Mouse (Mus musculus) brain, adult 10 weeks (tissue): ENCODE results near the gene Tnfrsf12a. TPM values are rescaled to one million over a fixed set of nuclear protein-coding genes. Genes with fewer than 3 reads are reported as not detected.

Experiments used
- polyA plus RNA-seq: library from polyadenylated mRNA; stranded (reverse); fragments of 350-450 nt; fragmentation: Illumina TruSeq; extraction: RNeasy Lipid Tissue Mini Kit (QIAGEN cat#74804); gene quantifications from one replicate; pipeline ENCODE4 v1.2.3, GENCODE M21; 2015; ENCODE audit warnings: low read depth, low replicate concordance

Tnfrsf12a gene
- 14.9 TPM for polyA plus RNA-seq

GRCm38 (mm10) chr17:23677236-23677679 is at the start of gene Tnfrsf12a:
TSS of gene Tnfrsf12a (minus strand) at chr17:23677468.

DNA sequence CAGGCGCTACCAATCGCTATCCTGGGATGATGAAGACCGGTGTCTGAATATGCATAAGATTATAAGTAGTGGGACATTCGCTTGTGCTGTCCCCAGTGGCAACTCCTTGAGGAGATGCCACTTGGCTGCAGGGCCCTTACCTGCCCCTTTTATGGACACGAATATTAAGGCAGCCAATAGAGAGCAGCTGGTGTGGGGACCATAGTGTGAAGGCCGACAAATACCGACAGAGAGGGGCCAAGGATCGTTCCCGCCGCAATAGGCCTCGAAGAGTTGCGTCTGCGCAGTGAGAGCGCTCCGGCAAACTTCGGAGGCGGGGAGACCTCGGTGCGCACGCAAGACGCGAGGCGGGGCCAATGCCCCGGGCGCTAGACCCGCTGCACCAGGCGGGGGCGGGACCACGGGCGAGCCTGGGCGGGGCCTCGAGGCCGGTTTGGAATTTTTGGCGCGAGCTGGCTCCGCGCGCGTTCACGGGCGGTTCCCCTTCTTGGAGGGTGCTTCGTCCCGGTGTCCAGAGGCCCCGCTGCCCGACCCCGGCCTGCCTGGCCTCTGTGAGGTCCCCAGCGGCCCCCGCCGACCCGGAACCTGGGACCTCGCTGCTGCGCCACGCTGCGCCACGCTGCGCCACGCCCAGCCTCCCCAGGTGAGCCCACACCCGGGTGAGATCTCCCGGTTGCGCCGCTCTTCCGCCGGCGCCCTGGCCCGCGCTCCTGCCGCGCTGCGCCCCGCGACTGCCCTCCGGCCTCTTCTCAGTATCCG is 48.9 kb upstream of the Tnfrsf12a start, which contains the start of gene Pkmyt1:
Gene Pkmyt1 (plus strand): TSS at position 338 of the 759 bp plus-strand sequence.

GRCm38 (mm10) chr17:23722376-23723125 is 45.3 kb upstream of the Tnfrsf12a start, which contains the start of gene 1520401A03Rik:
TSS of gene 1520401A03Rik (minus strand) at chr17:23722783.

GRCm38 (mm10) chr17:23683856-23684672 is 6.8 kb upstream of the Tnfrsf12a start, which contains the start of gene Cldn9:
TSS of gene Cldn9 (minus strand) at chr17:23684026.

DNA sequence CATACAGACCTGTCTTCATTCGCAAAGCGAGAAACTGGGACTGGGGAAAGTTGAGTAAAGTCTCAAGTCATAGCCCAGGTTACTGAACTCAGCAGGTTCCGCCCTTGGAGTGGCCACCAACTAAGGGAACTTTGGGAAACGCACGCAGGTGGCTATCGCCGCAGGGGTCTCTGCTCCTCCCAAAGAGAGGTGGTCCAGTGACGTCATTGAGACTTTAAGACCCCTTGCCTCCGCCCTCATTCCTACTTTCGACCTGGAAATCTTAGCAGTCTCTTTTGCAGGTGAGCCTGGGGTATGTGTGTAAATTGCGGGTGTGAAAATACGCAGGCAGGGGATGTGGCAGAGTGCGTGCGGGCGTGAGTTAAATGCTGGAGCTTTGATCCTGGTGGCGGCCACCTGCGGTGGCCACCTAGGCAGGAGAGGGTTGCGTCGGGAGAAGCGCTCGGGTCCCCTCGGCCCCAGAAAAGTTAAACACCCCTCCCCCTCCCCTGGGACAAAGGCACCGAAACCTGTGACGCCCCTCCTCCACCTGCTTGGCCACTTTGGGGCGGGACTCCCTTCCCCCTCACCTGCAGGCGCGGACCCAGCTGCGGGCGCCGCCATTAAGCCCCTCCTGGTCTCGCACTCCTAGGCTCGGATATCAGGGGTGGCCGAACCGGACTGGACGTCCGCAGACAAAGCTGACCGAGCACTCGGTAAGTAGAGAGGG is 2.0 kb upstream of the Tnfrsf12a start, which contains the start of gene Cldn6:
Gene Cldn6 (plus strand): TSS at position 123 of the 709 bp plus-strand sequence.

DNA sequence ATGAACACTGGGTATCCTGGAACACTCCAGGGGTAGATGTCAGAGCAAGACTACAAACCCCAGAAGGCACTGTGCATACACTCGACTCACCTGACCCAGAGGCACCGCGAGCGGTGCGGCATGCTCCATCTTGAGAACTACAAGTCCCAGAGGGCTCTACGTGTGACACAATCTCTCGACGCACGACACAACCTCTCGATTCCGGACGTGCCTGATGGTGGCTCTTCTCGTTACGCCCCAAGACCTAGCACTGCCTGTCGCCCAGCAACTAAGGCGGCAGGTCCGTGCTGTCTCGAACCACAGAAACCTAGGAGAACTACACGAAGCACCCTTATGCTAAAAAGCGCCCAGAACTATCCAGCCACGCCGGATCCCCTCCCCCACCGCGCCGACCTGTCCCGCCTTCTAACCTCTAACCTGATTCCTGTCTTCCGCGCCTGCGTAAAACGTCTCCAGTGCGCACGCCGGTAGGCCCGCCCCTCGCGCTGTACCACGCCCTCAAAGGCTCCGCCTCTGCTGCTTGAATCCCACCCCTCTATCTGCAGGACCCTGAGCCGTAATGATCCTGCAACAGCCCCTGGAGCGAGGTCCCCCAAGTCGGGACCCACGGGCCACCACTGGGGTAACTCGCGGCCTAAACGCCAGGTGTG is 3.7 kb downstream of the Tnfrsf12a start, which contains the start of the genes Hcfc1r1 and Thoc6:
Gene Hcfc1r1 (plus strand): TSS at position 173 of the 650 bp plus-strand sequence.
Gene Thoc6 (minus strand): TSS at position 459 of the 650 bp plus-strand sequence.

DNA sequence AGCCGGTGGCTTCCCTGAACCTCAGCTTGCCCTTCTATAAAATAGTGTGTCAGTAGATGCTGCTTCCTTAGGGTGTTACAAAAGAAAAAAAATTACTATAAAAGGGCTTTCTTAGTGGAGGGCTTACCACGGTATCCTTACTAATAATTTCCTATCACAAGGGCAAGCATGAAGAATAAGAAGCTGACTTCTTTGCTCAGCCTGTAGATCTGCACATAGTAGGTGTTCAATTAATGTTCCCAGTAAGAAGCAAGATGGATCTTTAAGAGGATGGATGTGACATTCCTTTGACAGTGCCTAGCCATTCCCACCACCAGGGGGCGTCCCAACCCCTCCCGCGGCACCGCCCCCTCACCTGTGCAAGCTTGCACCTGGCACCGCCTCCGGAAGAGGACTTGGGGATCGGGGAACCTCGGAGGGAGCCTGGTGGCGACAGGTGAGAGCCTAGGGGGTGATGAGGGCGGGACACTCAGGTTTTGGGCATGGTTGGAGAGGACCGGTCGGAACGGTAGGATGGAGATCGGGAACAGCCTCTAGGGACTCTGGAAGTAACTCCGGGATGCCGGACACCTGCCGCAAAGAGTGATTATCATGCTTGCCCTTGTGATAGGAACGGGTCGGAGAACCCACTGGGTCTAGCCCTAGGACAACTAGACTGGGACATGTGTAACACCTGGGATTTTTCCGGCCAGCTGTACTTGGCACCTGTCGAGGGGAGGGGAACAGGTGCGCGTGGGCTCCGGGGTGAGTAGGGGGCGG is 17.0 kb downstream of the Tnfrsf12a start, which contains the start of gene Bicdl2:
Gene Bicdl2 (plus strand): TSS at position 390 of the 759 bp plus-strand sequence.

DNA sequence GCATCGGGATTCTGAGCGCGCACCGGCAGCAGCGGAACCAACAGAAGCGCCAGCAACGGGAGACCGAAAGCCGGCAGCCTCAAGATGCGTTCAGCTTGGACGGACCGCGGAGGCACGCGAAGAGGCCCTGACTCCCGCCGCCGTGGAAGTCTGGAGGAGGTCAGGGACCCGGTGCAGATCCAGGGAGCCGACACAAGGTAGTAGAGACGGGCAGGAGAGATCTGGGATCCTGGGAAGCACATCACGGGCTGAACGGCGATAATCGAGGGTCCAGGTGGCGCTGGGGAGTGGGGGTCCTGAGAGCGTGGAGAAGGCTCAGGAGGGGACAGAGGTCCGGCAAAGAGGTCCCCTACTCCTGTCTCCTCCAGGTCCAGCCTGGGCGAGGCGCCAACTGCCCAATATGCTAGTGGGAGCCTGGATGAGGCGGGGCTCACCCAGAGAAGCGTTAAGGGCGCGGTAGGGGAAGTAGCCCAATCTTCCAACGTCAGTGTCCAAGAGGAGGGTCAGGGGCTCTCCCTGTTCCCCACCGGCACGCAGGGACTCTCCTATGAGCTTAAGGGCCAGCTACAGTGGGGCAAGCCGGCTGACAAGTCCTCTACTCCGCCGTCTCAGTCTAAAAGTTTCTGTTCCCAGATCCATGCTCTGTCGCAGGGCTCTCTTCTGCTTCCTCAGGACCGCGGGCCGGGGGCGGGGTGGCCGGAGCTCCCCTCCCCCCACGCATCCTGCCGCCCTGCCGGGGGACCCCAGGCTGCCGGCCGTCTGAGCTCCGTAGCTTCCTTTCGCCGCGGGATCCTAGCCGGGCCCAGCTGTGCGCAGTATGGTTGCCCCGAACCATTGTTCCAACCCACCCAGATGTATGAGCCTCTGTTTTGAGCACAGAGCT is 32.4 kb downstream of the Tnfrsf12a start, which contains the start of gene Mmp25:
Gene Mmp25 (minus strand): TSS at position 665 of the 883 bp plus-strand sequence.

Other genes with a start within 250 kb of the Tnfrsf12a start
- not detected for gene Vmn2r117, start 197.8 kb downstream of the Tnfrsf12a start, polyA plus RNA-seq
- 5.8 TPM for gene Zfp213, start 113.2 kb downstream of the Tnfrsf12a start, polyA plus RNA-seq
- gene Zfp13, start 78.0 kb downstream of the Tnfrsf12a start, polyA plus RNA-seq, result 18.1 TPM
- gene Zscan10, start 76.6 kb downstream of the Tnfrsf12a start, polyA plus RNA-seq, result not detected
- 0.24 TPM for gene Mmp25, start 32.2 kb downstream of the Tnfrsf12a start, polyA plus RNA-seq
- not detected for gene Bicdl2, start 17.0 kb downstream of the Tnfrsf12a start, polyA plus RNA-seq
- gene Hcfc1r1, start 3.9 kb downstream of the Tnfrsf12a start, polyA plus RNA-seq, result 211 TPM
- 9.6 TPM for gene Thoc6, start 3.6 kb downstream of the Tnfrsf12a start, polyA plus RNA-seq
- gene Cldn6, start 1.8 kb upstream of the Tnfrsf12a start, polyA plus RNA-seq, result not detected
- gene Cldn9, start 6.6 kb upstream of the Tnfrsf12a start, polyA plus RNA-seq, result 0.31 TPM
- gene 1520401A03Rik, start 45.3 kb upstream of the Tnfrsf12a start, polyA plus RNA-seq, result 0.39 TPM
- gene Pkmyt1, start 48.9 kb upstream of the Tnfrsf12a start, polyA plus RNA-seq, result 5.1 TPM
- 53.5 TPM for gene Paqr4, start 63.4 kb upstream of the Tnfrsf12a start, polyA plus RNA-seq
- gene Kremen2, start 68.4 kb upstream of the Tnfrsf12a start, polyA plus RNA-seq, result 0.97 TPM
- gene Flywch1, start 94.1 kb upstream of the Tnfrsf12a start, polyA plus RNA-seq, result 321 TPM
- gene Flywch2, start 108.6 kb upstream of the Tnfrsf12a start, polyA plus RNA-seq, result 29.3 TPM
- gene Srrm2, start 113.1 kb upstream of the Tnfrsf12a start, polyA plus RNA-seq, result 295 TPM
- 700 TPM for gene Elob, start 151.7 kb upstream of the Tnfrsf12a start, polyA plus RNA-seq
- gene Prss33, start 158.6 kb upstream of the Tnfrsf12a start, polyA plus RNA-seq, result not detected
- gene Prss32, start 166.4 kb upstream of the Tnfrsf12a start, polyA plus RNA-seq, result not detected
- gene Prss41, start 166.7 kb upstream of the Tnfrsf12a start, polyA plus RNA-seq, result 0.42 TPM
- gene Prss21, start 190.6 kb upstream of the Tnfrsf12a start, polyA plus RNA-seq, result not detected
- gene Dcpp1, start 203.4 kb upstream of the Tnfrsf12a start, polyA plus RNA-seq, result not detected
- gene Dcpp2, start 203.4 kb upstream of the Tnfrsf12a start, polyA plus RNA-seq, result not detected
- gene Dcpp3, start 240.0 kb upstream of the Tnfrsf12a start, polyA plus RNA-seq, result not detected